Mouse (Mus musculus) intestine, embryonic 15.5 days (tissue): ENCODE results near the gene Ccl5. TPM values are rescaled to one million over a fixed set of nuclear protein-coding genes. Genes with fewer than 3 reads are reported as not detected.

Experiments
- polyA plus RNA-seq: library from polyadenylated mRNA; unstranded; fragments of >200 nt; fragmentation: Nextera tagmentation; extraction: Ambion mirVana; gene quantifications from 2 replicates; pipeline ENCODE4 v1.2.1, GENCODE M21; 2015

The Ccl5 gene
- polyA plus RNA-seq, 1 experiment from 2014 or later = 3.7 TPM

Other genes with a start within 250 kb of the Ccl5 start
- gene Slfn14, start 243.8 kb downstream of the Ccl5 start, polyA plus RNA-seq = 0.34 and 0.88 TPM in 2 replicates
- gene Ap2b1, start 231.5 kb downstream of the Ccl5 start, polyA plus RNA-seq = 48.1 and 51.0 TPM in 2 replicates
- gene Pex12, start 227.9 kb downstream of the Ccl5 start, polyA plus RNA-seq = 13.8 and 16.4 TPM in 2 replicates
- gene Rasl10b, start 121.4 kb downstream of the Ccl5 start, polyA plus RNA-seq = 2.3 and 2.6 TPM in 2 replicates
- gene Gas2l2, start 101.1 kb downstream of the Ccl5 start, polyA plus RNA-seq = 0.13 TPM in 1 of 2 replicates, not detected in the other
- gene 1700020L24Rik, start 92.8 kb downstream of the Ccl5 start, polyA plus RNA-seq = 0.76 and 0.87 TPM in 2 replicates
- gene Mmp28, start 67.4 kb downstream of the Ccl5 start, polyA plus RNA-seq = 1.4 and 1.5 TPM in 2 replicates
- gene Taf15, start 57.4 kb downstream of the Ccl5 start, polyA plus RNA-seq = 12.9 and 13.9 TPM in 2 replicates
- gene Heatr9, start 8.3 kb downstream of the Ccl5 start, polyA plus RNA-seq = not detected in 2 replicates
- 29.4 and 35.4 TPM in 2 replicates for gene Ccl9, start 48.1 kb upstream of the Ccl5 start, polyA plus RNA-seq
- 13.3 and 17.0 TPM in 2 replicates for gene Ccl6, start 62.6 kb upstream of the Ccl5 start, polyA plus RNA-seq
- gene Rpl9-ps1, start 115.1 kb upstream of the Ccl5 start, polyA plus RNA-seq = not detected in 2 replicates
- 0.58 and 0.68 TPM in 2 replicates for gene Ccl3, start 118.8 kb upstream of the Ccl5 start, polyA plus RNA-seq
- 0.35 and 0.38 TPM in 2 replicates for gene Ccl4, start 132.1 kb upstream of the Ccl5 start, polyA plus RNA-seq
- gene Wfdc17, start 173.5 kb upstream of the Ccl5 start, polyA plus RNA-seq = 1.9 and 2.2 TPM in 2 replicates
- gene Wfdc18, start 178.5 kb upstream of the Ccl5 start, polyA plus RNA-seq = 0.50 TPM in 1 of 2 replicates, not detected in the other
- gene Wfdc21, start 216.4 kb upstream of the Ccl5 start, polyA plus RNA-seq = 2.4 TPM in 1 of 2 replicates, not detected in the other
- 19.1 and 19.7 TPM in 2 replicates for gene Heatr6, start 223.2 kb upstream of the Ccl5 start, polyA plus RNA-seq